13 mouse cellular contexts compared by ENCODE assay signal in the genomic region with DNA sequence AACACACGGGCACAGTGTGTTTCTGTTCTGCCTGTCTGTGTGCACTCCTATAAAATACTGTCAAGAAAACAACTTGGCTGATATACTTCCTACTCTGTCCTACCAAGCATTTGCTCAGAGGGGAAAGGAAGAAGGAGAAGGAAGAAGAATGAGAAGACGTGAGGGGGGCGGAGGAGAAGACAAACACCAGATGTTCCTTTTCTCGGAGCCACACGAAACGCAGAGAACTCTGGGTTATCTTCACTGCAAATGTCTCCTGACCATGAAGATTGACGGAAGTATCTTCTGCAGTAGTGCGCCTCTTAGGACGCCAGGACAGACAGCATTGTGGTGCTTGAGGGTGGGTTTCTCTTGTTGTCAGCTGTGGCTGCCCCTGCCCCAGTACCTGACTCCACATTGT.
A peak's percentile ranks its signal among the peaks of the same experiment; 100 is the strongest.
DNase-seq lines count a peak whose midpoint lies in the region; ATAC-seq and TF ChIP-seq lines count a peak whose summit lies in the region.
"Had no signal": no experiment of that assay in that cellular context is flagged by ENCODE, and none has a peak within 500 bp of the region (broad histone marks: within the 10 kb centered on the region; RNA-seq: fewer than 3 reads in every experiment).

No protein-coding gene starts in this region.

- WGBS in limb, embryonic 13.5 days, result 77% methylated on average over 9 of the region's 9 CpGs
- 82% methylated on average over 9 of the region's 9 CpGs for WGBS in limb, embryonic 10.5 days
- 33% methylated on average over 9 of the region's 9 CpGs for WGBS in intestine, embryonic 14.5 days
- 65% methylated on average over 9 of the region's 9 CpGs for WGBS in small intestine, adult 2 months

- no peak for TF ChIP-seq POLR2A in small intestine, adult 2 months (IDR thresholded peaks at IDR 0.05; ENCODE audit: low read depth, low read length)

- no peak for TF ChIP-seq CTCF in small intestine, adult 2 months (IDR thresholded peaks at IDR 0.05; ENCODE audit: extremely low read depth, insufficient read length, insufficient replicate concordance, low read depth, low read length)

- peak; percentile 37 for DNase-seq in heart, adult 8-10 months (ENCODE audit: low spot score)
- DNase-seq in heart, postnatal 4 days, result no peak
- DNase-seq in limb, embryonic 10.5 days (ENCODE audit: low spot score), result no peak
- no peak for DNase-seq in intestine, embryonic 14.5 days (ENCODE audit: low spot score)
- DNase-seq in thymus, adult 18-20 months, result no peak
- DNase-seq in T-cell, adult 2 months (ENCODE audit: low spot score), result no peak
- DNase-seq: B cell, adult 2 months; right cerebral cortex, adult 18-20 months had no signal

- H3K4me2 ChIP-seq in limb, embryonic 13.5 days (replicated peaks), result 0 out of 2 replicates have a peak overlapping the region, but pooled peaks have one; percentile 3
- H3K4me2 ChIP-seq in intestine, embryonic 14.5 days (ENCODE audit: low read length), result peak overlapping the region; percentile 33
- H3K4me2 ChIP-seq: hindbrain, embryonic 12.5 days; midbrain, embryonic 12.5 days; neural tube, embryonic 12.5 days had no signal

- no peaks in the 10 kb centered on the region for H3K36me3 ChIP-seq in limb, embryonic 13.5 days
- H3K36me3 ChIP-seq in limb, embryonic 10.5 days, result no peaks in the 10 kb centered on the region
- H3K36me3 ChIP-seq in intestine, embryonic 14.5 days (ENCODE audit: control insufficient read depth, insufficient read depth, low read length), result no peaks in the 10 kb centered on the region
- no peaks in the 10 kb centered on the region for H3K36me3 ChIP-seq in small intestine, adult 2 months (ENCODE audit: control insufficient read depth, insufficient read depth, low read length)
- H3K36me3 ChIP-seq: hindbrain, embryonic 12.5 days; midbrain, embryonic 12.5 days; neural tube, embryonic 12.5 days had no signal

- H3K9ac ChIP-seq in limb, embryonic 13.5 days, result no peak overlapping the region
- H3K9ac ChIP-seq in intestine, embryonic 14.5 days (ENCODE audit: low read length), result no peak overlapping the region
- H3K9ac ChIP-seq: hindbrain, embryonic 12.5 days; midbrain, embryonic 12.5 days; neural tube, embryonic 12.5 days had no signal

- no peak overlapping the region; the same call in 1 of the 2 replicates for H3K27ac ChIP-seq in limb, embryonic 13.5 days
- no peak overlapping the region for H3K27ac ChIP-seq in limb, embryonic 10.5 days
- peak overlapping the region; percentile 79 for H3K27ac ChIP-seq in intestine, embryonic 14.5 days (ENCODE audit: low read depth)
- peak overlapping the region; percentile 49; the same call in 1 of the 2 replicates for H3K27ac ChIP-seq in small intestine, adult 2 months (ENCODE audit: insufficient read depth, low read depth, low read length)
- H3K27ac ChIP-seq: hindbrain, embryonic 12.5 days; midbrain, embryonic 12.5 days; neural tube, embryonic 12.5 days had no signal

- no peaks in the 10 kb centered on the region for H3K9me3 ChIP-seq in limb, embryonic 13.5 days
- H3K9me3 ChIP-seq in limb, embryonic 10.5 days (replicated peaks), result no peaks in the 10 kb centered on the region
- no peaks in the 10 kb centered on the region for H3K9me3 ChIP-seq in intestine, embryonic 14.5 days (ENCODE audit: control insufficient read depth, low read length)
- H3K9me3 ChIP-seq: hindbrain, embryonic 12.5 days; midbrain, embryonic 12.5 days; neural tube, embryonic 12.5 days had no signal

- H3K27me3 ChIP-seq in limb, embryonic 13.5 days, result no peaks in the 10 kb centered on the region
- H3K27me3 ChIP-seq in limb, embryonic 10.5 days (ENCODE audit: low read depth, poor library complexity, severe bottlenecking), result no peaks in the 10 kb centered on the region
- H3K27me3 ChIP-seq in intestine, embryonic 14.5 days (replicated peaks; ENCODE audit: control insufficient read depth, insufficient read depth, low read length), result no peaks in the 10 kb centered on the region
- H3K27me3 ChIP-seq in small intestine, adult 2 months (ENCODE audit: control insufficient read depth, insufficient read depth, low read length), result no peaks in the 10 kb centered on the region
- H3K27me3 ChIP-seq: hindbrain, embryonic 12.5 days; midbrain, embryonic 12.5 days; neural tube, embryonic 12.5 days had no signal

- peaks cover 35% of the 10 kb centered on the region for H3K4me1 ChIP-seq in limb, embryonic 13.5 days
- 0 out of 2 replicates have a peak, but pooled peaks cover 3% of the 10 kb centered on the region for H3K4me1 ChIP-seq in limb, embryonic 10.5 days
- peaks cover 18% of the 10 kb centered on the region; the same call in 1 of the 2 replicates for H3K4me1 ChIP-seq in intestine, embryonic 14.5 days (replicated peaks; ENCODE audit: control insufficient read depth, insufficient read depth, low read length)
- no peaks in the 10 kb centered on the region for H3K4me1 ChIP-seq in small intestine, adult 2 months (ENCODE audit: control insufficient read depth, insufficient read depth, insufficient read length, low read length)
- H3K4me1 ChIP-seq: midbrain, embryonic 12.5 days; neural tube, embryonic 12.5 days had no signal

- H3K4me3 ChIP-seq in limb, embryonic 13.5 days, result no peak overlapping the region
- no peak overlapping the region for H3K4me3 ChIP-seq in limb, embryonic 10.5 days
- H3K4me3 ChIP-seq in intestine, embryonic 14.5 days (ENCODE audit: low read depth, low read length), result no peak overlapping the region
- no peak overlapping the region for H3K4me3 ChIP-seq in small intestine, adult 2 months (ENCODE audit: low read depth, low read length)
- H3K4me3 ChIP-seq: hindbrain, embryonic 12.5 days; midbrain, embryonic 12.5 days; neural tube, embryonic 12.5 days had no signal

- no peak for ATAC-seq in limb, embryonic 13.5 days (ENCODE audit: low FRiP score, low read depth)
- no peak for ATAC-seq in intestine, embryonic 14.5 days (replicated peaks; ENCODE audit: low FRiP score, low TSS enrichment, low read depth)

Comparison
In these comparisons a context has a peak if more than half of its experiments do, and no peak if none do; other contexts are left out.
1. H3K27ac ChIP-seq: peak in intestine, embryonic 14.5 days (single experiment) and small intestine, adult 2 months (single experiment); none in limb, embryonic 13.5 days (single experiment) and limb, embryonic 10.5 days (single experiment).